Mouse (Mus musculus) ovary, adult 18-20 months (tissue): ENCODE measurements around the gene Vhl.

Experiments used
- DNase-seq: peaks from one replicate; pipeline ENCODE4 v3.0.0; 2022; ENCODE audit warnings: low spot score, mixed read lengths

The Vhl gene

GRCm38 (mm10) chr6:113623941-113624751 is at the start of gene Vhl:
Gene Vhl, plus strand, starts transcription at chr6:113623959.
- DNase-seq: peak; percentile 85

- no peak for DNase-seq
Measured at GRCm38 (mm10) chr6:113576044-113576443, 47.7 kb upstream of the Vhl start.

GRCm38 (mm10) chr6:113579306-113579705 is 44.5 kb upstream of the Vhl start:
- no peak for DNase-seq

- DNase-seq: no peak
Measured at GRCm38 (mm10) chr6:113583023-113583422, 40.7 kb upstream of the Vhl start.

- no peak for DNase-seq
Measured at GRCm38 (mm10) chr6:113585065-113585464, 38.7 kb upstream of the Vhl start.

- no peak for DNase-seq
Measured at GRCm38 (mm10) chr6:113586466-113587183, 37.1 kb upstream of the Vhl start.

GRCm38 (mm10) chr6:113592637-113593036 is 31.1 kb upstream of the Vhl start:
- DNase-seq: no peak

- DNase-seq: no peak
Measured at GRCm38 (mm10) chr6:113597945-113598344, 25.8 kb upstream of the Vhl start.

GRCm38 (mm10) chr6:113599833-113600232 is 23.9 kb upstream of the Vhl start:
- peak; percentile 60 for DNase-seq

- DNase-seq: no peak
Measured at GRCm38 (mm10) chr6:113600543-113601139, 23.1 kb upstream of the Vhl start, which contains the start of gene Fancd2os. Gene Fancd2os, minus strand, starts transcription at chr6:113600715.

GRCm38 (mm10) chr6:113602821-113603220 is 20.9 kb upstream of the Vhl start:
- no peak for DNase-seq

GRCm38 (mm10) chr6:113603993-113604392 is 19.8 kb upstream of the Vhl start:
- no peak for DNase-seq

- DNase-seq: peak; percentile 82
Measured at GRCm38 (mm10) chr6:113604432-113605223, 19.1 kb upstream of the Vhl start, which contains the start of gene Brk1. Gene Brk1, plus strand, starts transcription at chr6:113604772.

GRCm38 (mm10) chr6:113605224-113605545 is 18.6 kb upstream of the Vhl start:
- DNase-seq: no peak

GRCm38 (mm10) chr6:113608871-113609270 is 14.9 kb upstream of the Vhl start:
- DNase-seq: no peak

GRCm38 (mm10) chr6:113609293-113609692 is 14.5 kb upstream of the Vhl start:
- no peak for DNase-seq

- no peak for DNase-seq
Measured at GRCm38 (mm10) chr6:113612258-113612969, 11.3 kb upstream of the Vhl start.

GRCm38 (mm10) chr6:113614152-113614551 is 9.6 kb upstream of the Vhl start:
- no peak for DNase-seq

- no peak for DNase-seq
Measured at GRCm38 (mm10) chr6:113614997-113615396, 8.8 kb upstream of the Vhl start.

- DNase-seq: no peak
Measured at GRCm38 (mm10) chr6:113615489-113615888, 8.3 kb upstream of the Vhl start.

- no peak for DNase-seq
Measured at GRCm38 (mm10) chr6:113623386-113623785, 373 bp upstream of the Vhl start.
